Mouse (Mus musculus) ES-E14 (cell line): ENCODE measurements at regions not wholly inside any gene's neighbourhood (a gene's known extent, or its start where the extent isn't known, plus 50 kb on each side); places are given as distances from the start of the nearest gene placed in this dataset.

Experiments used
- DNase-seq: peaks from one replicate; pipeline ENCODE4 v3.0.0-alpha.2; 2013; ENCODE audit warnings: low read depth, low spot score
- H3K27ac ChIP-seq: 2 replicates; pipeline ENCODE4 v1.5.1; 2012; ENCODE audit warnings: low read depth, mild to moderate bottlenecking, low read length, moderate library complexity, mixed read lengths; ENCODE audit not compliant: poor library complexity, insufficient read depth, severe bottlenecking
- H3K36me3 ChIP-seq: 2 replicates; pipeline ENCODE4 v1.6.1; 2012; ENCODE audit warnings: mild to moderate bottlenecking, low read length, moderate library complexity, mixed read lengths; ENCODE audit not compliant: control insufficient read depth, poor library complexity, insufficient read depth, severe bottlenecking
- H3K4me1 ChIP-seq, 2 experiments: fragments of 150-350 bp in 1 of 2; sonication (generic) in 1 of 2; 2 replicates each; pipeline ENCODE4 v1.6.1; 2012; ENCODE audit warnings: low read length in 2 of 2, mild to moderate bottlenecking in 1 of 2, mixed read lengths in 1 of 2; ENCODE audit not compliant: control insufficient read depth in 2 of 2, insufficient read depth in 2 of 2, poor library complexity in 1 of 2
- H3K4me3 ChIP-seq, 2 experiments: fragments of 150-350 bp in 1 of 2; sonication (generic) in 1 of 2; 2 replicates each; pipeline ENCODE4 v1.5.1; 2012; ENCODE audit warnings: low read length in 2 of 2, low read depth in 1 of 2, mild to moderate bottlenecking in 1 of 2, mixed read lengths in 1 of 2; ENCODE audit not compliant: insufficient read depth in 1 of 2, poor library complexity in 1 of 2, severe bottlenecking in 1 of 2
- H3K9ac ChIP-seq: 2 replicates; pipeline ENCODE4 v1.6.1; 2012; ENCODE audit warnings: low read depth, mild to moderate bottlenecking, low read length, mixed read lengths; ENCODE audit not compliant: poor library complexity, insufficient read depth, severe bottlenecking
- H3K9me3 ChIP-seq: fragments of 150-350 bp; sonication (generic); 2 replicates; pipeline ENCODE4 v1.6.1; 2012; ENCODE audit warnings: low read depth, mild to moderate bottlenecking, low read length; ENCODE audit not compliant: control insufficient read depth, insufficient read depth
- CHD2 ChIP-seq: IDR thresholded peaks from 2 replicates; pipeline ENCODE4 v1.6.1; 2014; ENCODE audit warnings: mild to moderate bottlenecking, low read depth, low read length, inconsistent platforms
- HCFC1 ChIP-seq: IDR thresholded peaks from 2 replicates; pipeline ENCODE4 v1.6.1; 2012; ENCODE audit warnings: low read length, inconsistent platforms, borderline replicate concordance; ENCODE audit not compliant: insufficient read depth
- MAFK ChIP-seq: IDR thresholded peaks from 2 replicates; pipeline ENCODE4 v1.6.1; 2014; ENCODE audit warnings: mild to moderate bottlenecking, low read depth, low read length, inconsistent platforms; ENCODE audit not compliant: insufficient read depth
- ZC3H11A ChIP-seq: IDR thresholded peaks from 2 replicates; pipeline ENCODE4 v1.6.1; 2012; ENCODE audit warnings: low read depth, mild to moderate bottlenecking, inconsistent platforms, low read length, borderline replicate concordance
- ZNF384 ChIP-seq: IDR thresholded peaks from 2 replicates; pipeline ENCODE4 v1.6.1; 2012; ENCODE audit warnings: low read depth, low read length, inconsistent platforms
- in situ Hi-C, 2 experiments: fragments of 600-800 bp; cut with MboI; formaldehyde crosslinking; loops; one replicate each; pipeline ENCODE4 v1.15.1; 2025; ENCODE audit warnings: low sequenced_read_pairs in 2 of 2, inconsistent platforms in 1 of 2; ENCODE audit not compliant: unreplicated experiment in 2 of 2

- Histone ChIP-seq H3K27ac (no peak overlapping the region), H3K9me3 (no peaks in the 10 kb centered on the region), H3K36me3 (no peaks in the 10 kb centered on the region), H3K4me1 (no peaks in the 10 kb centered on the region), H3K4me3 (no peak overlapping the region), H3K9ac (no peak overlapping the region)
- TF ChIP-seq MAFK (no peak), ZC3H11A (no peak), HCFC1 (no peak), ZNF384 (no peak), CHD2 (no peak)
- in situ Hi-C loops: no loop called here
- no peak for DNase-seq
Observed at GRCm38 (mm10) chr14:109175819-109176218, 261.9 kb upstream of the Slitrk1 start.
